Mouse (Mus musculus) gastrocnemius, adult 18-20 months (tissue): ENCODE results near the gene Cdhr4. TPM values are rescaled to one million over a fixed set of nuclear protein-coding genes. Genes with fewer than 3 reads are reported as not detected.
"Not testable (repeated sequence)": the region's sequence is repeated elsewhere in the genome, so short reads cannot be mapped to it uniquely, and the experiment has no call there.

ENCODE experiments used
- DNase-seq: peaks from one replicate; pipeline ENCODE4 v3.0.0; 2021; ENCODE audit warnings: low spot score
- total RNA-seq, 2 experiments: library from RNA; stranded (reverse); gene quantifications; 2 replicates each; pipeline ENCODE4 v1.2.3; 2021

Gene Cdhr4
- total RNA-seq, 2 experiments from 2014 or later = not detected

DNA sequence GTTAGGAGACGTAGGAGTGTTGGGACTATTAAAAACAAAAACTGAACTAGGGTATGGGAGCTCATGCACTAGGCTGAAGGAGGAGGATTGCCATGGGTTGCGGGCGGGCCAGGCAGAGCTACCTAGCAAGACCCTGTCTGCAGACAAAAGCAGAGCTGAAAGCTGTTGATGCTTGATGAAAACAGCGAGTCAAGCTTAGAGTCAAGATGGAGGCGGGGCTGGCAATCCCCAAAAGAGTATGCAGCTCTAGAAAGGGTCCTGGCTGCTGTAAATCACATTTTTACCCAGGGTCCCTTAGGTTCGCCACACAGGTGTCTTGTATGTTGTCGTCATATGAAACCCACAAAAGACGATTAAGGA is 11.2 kb downstream of the Cdhr4 start:
- no peak for DNase-seq

DNA sequence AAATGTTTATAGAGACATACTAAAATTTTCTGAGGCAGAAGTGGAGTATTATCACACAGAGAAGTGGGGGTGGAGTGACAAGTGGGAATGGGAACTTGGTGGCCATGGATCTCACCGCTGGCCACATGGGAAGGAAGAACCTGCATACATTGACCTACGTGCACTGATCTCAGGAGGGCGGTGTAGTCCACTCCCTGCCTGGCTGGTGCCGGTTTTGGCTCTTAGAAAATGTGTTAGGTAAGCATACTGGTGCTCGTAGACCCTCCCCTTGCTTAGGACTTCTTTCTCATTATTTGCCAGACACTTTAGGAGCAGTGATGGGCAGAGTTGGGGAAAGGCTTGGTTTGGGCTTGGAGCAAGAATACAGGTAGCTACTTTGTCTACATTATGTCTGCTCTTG is 15.7 kb downstream of the Cdhr4 start:
- no peak for DNase-seq

DNA sequence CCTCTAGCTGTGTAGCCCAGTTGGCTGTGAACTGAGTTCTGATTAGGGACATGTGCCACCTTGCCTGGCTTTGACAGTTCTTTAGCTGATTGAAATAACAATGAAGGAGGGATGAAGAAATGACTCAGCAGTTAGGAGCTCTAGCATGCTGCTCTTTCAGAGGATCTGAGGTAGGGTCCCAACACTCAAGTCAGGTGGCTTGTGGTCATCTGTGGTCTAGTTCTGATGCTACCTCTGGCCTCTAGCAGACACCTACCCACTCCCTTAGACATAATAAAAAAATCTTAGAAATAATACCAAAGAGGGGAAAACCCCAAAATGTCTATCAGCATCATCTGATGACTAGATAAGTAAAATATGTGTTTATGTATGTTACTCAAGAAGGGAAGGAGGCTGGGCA is 18.1 kb downstream of the Cdhr4 start:
- no peak for DNase-seq

DNA sequence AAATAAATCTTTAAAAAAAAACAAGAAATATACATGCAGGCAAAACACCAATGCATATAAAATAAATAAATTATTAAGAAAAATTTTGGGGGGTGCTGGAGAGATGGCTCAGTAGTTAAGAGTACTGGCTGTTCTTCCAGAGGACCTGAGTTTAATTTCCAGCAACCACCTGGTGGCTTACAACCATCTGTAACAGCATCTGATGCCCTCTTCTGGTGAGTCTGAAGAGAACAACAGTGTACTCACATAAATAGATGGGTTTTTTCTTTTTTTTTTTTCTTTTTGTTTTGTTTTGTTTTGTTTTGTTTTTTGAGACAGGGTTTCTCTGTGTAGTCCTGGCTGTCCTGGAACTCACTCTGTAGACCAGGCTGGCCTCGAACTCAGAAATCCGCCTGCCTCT is 21.3 kb downstream of the Cdhr4 start:
- not testable (repeated sequence) for DNase-seq

DNA sequence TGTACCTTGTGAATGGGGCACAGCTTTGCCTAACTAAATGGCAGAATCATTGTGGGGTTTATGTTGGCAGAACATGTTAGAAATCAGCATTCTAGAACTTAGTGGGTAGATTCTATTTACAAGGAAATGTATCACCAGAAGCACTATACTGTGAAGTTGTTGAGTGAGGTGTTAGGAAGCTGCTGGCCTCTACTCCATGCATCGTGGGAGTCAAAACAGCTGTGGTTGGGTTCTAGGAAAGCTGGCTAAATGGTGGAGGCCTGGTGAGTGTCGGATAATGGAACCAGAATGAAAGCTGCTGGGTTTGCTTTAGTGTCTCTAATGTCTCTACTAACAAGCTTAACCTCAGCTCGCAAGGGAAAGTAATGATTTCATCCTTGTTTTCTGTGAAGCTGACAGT is 24.8 kb downstream of the Cdhr4 start:
- DNase-seq = no peak

DNA sequence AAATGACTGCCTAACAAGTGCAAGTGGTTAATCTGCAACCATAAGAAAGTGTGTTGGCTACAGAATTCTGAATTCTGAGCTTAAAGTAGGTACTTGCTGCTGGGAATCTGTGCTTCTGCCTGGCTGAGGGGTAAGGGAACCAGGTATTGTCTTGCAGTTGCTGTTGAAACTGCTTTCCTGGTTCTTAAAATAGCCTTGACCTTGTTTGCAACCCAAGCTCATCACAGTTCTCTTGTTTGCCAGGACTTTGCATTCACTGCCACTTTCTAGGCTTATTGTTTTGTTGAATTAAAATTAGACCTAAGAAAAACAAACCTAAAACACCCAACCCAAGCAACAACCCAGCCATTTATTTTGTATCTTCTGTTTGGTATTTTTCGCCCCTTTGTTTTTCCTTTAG is 28.4 kb downstream of the Cdhr4 start:
- no peak for DNase-seq

DNA sequence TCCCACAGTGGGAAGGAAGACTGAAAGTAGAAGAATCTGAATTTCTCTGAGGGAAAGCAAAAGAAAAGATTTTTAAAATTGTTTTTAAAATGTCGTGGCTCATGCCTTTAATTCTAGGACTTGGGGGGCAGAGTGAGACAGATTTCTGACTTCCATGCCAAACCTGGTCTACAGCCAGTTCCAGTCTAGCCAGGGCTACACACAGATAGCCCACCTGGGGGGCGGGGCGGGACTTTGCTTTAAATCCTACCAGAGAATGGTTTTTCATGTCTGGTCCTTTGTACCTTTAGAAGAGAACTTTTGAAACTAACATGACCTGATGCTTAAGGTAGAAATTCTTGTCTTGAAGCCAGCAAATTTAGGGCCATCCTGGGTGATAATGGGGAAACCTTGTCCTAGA is 30.9 kb downstream of the Cdhr4 start:
- no peak for DNase-seq

DNA sequence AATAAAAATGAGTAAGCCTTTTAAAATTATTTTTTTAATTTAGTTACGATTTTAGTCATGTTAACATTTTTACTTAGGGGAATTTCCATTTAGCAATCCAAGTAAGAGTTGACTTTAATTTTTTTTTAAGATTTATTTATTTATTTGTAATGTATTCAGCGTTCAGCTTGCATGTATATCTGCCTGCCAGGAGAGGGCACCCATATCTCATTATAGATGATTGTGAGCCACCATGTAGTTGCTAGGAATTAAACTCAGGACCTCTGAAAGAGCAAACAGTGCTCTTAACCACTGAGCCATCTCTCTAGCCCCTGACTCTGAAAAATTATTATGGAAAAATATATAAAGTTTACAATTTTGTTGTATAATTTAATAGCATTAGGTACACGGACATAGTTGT is 34.3 kb downstream of the Cdhr4 start:
- no peak for DNase-seq

DNA sequence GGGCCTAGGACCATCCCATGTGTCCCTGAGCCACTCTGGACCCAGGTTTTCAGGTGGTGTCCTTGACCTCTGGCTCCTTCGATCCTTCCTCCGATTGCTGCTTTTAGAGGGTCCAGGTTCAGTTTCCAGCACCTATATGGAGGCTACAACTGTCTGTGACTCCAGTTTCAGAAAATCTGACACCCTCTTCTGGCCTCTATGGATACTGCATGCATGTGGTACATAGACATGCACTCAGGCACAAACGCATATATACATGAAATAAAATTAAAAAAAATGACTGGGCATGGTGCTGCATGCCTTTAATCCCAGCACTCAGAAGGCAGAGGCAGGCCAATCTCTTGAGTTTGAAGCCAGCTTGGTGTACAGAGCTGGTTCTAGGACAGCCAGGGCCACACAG is 35.6 kb downstream of the Cdhr4 start:
- DNase-seq = no peak

DNA sequence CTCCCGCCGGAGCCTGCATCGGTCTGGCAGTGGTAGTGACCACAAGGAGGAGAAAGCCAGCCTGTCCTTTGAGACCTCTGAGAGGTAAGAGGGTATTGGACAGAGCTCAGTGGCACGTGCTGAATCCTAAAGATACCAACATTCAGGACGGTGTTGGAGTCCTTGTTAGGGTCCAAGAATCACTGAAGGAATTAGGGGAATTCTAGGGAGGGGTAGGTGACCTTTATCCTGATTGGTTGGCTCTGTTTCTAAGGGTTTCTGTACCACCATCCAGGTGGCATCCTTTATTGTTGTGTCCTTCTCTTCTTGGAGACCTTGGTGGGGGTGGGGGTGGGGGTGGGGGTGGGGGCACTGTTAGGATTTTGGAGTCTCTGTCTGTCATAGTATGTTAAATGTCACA is 39.8 kb downstream of the Cdhr4 start:
- DNase-seq = no peak

DNA sequence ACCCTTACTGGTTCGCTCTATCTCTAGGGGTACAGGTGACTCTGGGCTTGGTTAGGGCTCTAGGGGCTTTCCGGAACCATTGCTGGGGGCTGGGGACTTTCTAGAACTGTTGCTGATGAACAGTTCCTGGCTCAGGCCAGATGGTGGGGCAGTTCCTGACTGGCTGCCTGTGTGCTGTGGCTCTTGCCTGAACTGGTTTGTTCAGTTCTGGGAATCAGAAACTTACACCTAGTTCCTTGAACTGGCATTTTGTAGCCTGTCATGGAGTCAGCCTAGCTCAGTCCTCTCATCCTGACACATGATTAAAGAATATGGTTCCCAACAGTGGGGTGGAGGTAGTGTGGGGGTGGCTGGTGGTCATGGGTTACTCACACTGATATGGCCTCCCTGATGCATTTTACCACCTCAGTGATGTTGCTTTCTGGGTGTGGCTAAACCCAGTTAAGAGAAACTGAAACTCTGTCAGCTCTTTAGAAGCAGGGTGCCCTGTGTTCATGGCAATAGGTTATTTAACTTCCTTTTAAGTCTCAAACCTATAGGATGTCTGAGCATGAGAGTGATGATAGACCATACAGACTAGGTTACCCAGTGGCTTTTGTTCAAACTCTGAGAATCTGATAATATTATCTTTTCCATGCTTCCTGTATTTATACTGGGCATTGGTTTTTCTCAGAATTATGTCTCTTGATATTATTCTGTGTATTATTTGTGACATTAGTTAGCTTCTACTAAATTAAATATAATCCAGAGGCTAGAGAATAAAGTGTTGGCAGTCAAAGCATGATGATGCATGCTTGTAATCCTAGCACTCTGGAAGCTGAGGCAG is 43.2 kb downstream of the Cdhr4 start:
- no peak for DNase-seq

DNA sequence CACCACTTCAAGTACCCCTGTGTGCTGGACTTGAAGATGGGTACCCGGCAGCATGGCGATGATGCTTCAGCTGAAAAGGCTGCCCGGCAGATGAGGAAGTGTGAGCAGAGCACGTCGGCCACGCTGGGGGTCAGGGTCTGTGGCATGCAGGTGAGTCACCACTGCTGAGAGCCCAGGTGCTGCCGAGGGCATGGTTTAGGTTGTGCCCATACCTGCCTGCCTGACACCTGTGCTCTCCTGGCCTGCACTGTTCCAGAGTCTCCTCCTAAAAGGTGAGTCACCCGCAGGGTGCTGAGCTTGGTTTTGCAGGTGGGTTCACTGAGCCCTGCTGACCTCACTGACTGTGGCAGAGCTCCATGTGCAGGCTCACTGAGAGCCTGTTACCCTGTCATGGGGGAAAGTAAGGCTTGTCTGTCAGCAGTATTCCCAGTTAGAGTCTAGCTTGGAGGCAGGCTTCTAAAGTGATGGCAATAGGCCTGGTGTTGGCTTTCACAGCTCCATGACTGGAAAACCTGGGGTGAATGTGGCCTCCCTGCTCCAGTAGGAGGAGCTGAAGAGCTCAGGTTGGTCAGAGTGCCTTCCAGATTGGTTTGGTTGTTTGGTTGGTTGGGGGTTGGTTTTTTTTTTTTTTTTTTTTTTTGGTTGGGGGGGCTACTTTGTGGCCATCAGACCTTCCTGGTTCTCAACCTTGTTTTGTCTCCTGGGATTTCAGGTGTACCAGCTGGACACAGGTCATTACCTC is 52.6 kb downstream of the Cdhr4 start:
- no peak for DNase-seq

DNA sequence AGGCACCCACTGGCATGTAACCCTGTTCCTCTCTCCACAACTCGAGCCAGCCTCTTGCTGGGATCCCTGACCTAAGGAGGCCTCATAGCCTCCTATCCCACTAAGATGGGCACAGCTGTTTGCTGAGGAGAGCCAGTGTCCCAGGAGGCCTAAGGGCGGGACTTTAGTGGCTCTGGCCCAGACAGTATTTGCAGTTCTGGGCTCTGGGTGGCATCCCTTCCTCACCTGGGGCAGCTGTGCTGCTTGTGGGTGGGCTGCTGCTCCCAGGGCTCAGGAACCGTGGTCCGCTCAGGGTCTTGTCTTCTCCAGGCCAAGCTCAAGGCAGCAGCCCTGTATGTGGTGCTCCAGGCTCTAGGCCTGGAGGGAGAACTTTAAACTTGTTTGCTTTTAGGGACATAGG is 54.3 kb downstream of the Cdhr4 start:
- no peak for DNase-seq

DNA sequence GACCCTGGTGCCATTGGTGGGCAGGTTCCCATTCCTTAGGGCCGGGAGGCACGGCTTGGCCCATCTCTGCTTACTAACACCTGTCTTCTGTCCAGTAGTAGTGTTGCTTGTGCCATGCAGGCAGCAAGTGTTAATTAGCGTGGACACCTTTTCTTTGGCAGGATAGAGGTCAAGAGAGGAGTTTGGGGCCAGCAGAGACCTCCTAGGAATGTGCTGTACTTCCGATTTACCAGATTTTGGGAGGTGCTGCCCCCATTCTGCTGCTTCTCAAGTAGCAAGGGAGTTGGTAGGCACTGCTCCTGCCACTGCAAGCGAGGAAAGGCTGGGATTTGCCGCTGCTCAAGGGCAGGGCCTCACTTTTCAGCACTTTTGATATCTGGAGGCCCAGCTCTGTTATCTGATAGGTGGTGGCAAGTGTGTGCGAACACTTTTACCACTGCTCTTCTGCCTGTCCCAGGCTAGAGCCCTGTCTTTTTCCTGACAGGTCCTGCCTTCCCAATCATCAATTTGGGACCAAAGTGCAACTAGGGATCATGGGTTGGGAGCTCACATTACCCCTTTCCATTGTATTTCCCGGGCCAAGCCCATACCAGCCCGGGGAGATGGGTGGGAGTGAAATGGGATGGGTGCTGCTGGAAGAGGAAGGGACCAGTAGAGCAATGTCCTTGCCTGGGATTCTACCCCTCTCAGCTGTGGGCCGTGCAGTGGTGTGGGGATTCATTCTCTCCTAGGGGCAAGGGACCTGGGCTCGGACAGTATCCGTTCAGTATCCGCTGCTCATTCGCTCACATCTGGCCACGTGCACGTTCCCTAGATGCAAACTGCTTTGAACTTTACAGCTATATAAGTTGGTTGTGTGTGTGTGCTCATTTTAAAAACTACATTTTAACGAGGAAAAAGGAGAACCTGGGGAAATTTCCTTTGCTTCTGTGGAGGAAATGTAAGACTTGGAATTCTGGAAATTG is 55.6 kb downstream of the Cdhr4 start:
- no peak for DNase-seq

DNA sequence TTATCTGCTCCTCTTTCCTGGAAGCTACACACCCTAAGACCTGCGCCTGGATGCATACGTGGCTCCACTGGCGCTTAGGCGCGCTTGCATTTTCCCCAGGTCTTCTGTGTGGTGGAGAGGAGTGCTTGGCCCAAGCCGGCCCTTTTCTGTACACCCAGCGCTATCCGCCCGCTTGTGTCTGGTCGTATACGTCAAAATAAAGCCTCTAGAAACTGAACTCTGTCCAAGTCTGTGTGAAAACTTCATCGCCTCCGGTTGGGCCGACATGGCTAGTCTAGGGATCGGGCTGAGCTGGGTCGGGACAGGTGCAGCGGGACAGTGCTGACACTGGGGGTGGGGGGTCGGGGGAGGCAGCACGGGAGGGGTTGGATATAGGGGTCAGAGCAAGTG is 56.3 kb downstream of the Cdhr4 start:
- DNase-seq = no peak

DNA sequence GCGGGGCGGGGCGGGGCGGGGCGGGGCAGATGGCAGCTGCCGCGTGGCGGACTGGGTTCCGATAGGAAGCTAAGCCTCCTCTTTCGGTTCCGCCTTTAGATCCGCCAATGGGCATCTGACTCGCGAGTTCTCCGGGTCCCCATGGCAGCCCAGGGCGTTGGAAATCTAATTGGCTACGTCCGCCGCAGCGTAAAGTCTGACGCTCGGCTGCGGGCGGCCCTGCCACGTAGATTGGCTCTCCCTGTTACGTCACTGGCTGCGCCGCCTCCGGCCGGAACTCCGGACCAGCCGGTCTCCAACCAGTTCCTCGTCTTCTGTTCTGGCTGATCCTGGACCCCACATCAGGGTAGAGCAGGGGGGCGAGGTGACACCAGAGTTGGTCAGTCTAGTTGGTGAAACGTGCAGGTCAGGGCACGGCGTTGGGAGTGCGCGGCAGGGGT is 56.7 kb downstream of the Cdhr4 start, which contains the start of gene Gmppb:
Gmppb (plus strand) TSS at position 227 of the 440 bp plus-strand sequence.
- DNase-seq = peak; percentile 96

Other genes starting within 250 kb of the Cdhr4 start
- 10 to 100 TPM; 34.3 to 40.5 TPM for gene Rbm5, start 221.5 kb upstream of the Cdhr4 start, total RNA-seq
- 10 to 100 TPM; 16.6 to 18.3 TPM for gene Rbm6, start 119.3 kb upstream of the Cdhr4 start, total RNA-seq
- gene Mon1a, start 104.3 kb upstream of the Cdhr4 start, total RNA-seq = 10 to 100 TPM; 10.8 to 11.1 TPM
- under 1 TPM; 0.39 to 0.52 TPM for gene Mst1r, start 85.6 kb upstream of the Cdhr4 start, total RNA-seq
- not detected for gene Actl11, start 64.0 kb upstream of the Cdhr4 start, total RNA-seq
- gene Camkv, start 56.8 kb upstream of the Cdhr4 start, total RNA-seq = under 1 TPM; 0.26 to 0.34 TPM
- gene Traip, start 42.4 kb upstream of the Cdhr4 start, total RNA-seq = under 1 TPM; 0.27 to 0.62 TPM
- gene Uba7, start 17.0 kb upstream of the Cdhr4 start, total RNA-seq = 1 to 10 TPM; 2.6 to 2.8 TPM
- gene Gm20661, start 9.4 kb upstream of the Cdhr4 start, total RNA-seq = not detected
- 1 to 10 TPM; 1.5 to 3.0 TPM for gene Inka1, start 6.6 kb upstream of the Cdhr4 start, total RNA-seq
- not detected for gene Gm20662, start 3.9 kb downstream of the Cdhr4 start, total RNA-seq
- gene Ip6k1, start 10.0 kb downstream of the Cdhr4 start, total RNA-seq = 10 to 100 TPM; 17.6 to 22.8 TPM
- 1 to 10 TPM; 4.0 to 4.4 TPM for gene Gmppb, start 56.7 kb downstream of the Cdhr4 start, total RNA-seq
- 1 to 10 TPM; 1.8 to 2.0 TPM for gene Amigo3, start 60.7 kb downstream of the Cdhr4 start, total RNA-seq
- gene Mst1, start 87.9 kb downstream of the Cdhr4 start, total RNA-seq = not detected
- 100 to 1,000 TPM; 134 to 139 TPM for gene Rnf123, start 90.8 kb downstream of the Cdhr4 start, total RNA-seq
- gene Apeh, start 102.1 kb downstream of the Cdhr4 start, total RNA-seq = 10 to 100 TPM; 25.7 to 27.8 TPM
- under 1 TPM; 0.02 TPM for gene Bsn, start 197.9 kb downstream of the Cdhr4 start, total RNA-seq